Mouse (Mus musculus) hindbrain, embryonic 13.5 days (tissue): ENCODE results near the gene Sbno2. TPM values are rescaled to one million over a fixed set of nuclear protein-coding genes. Genes with fewer than 3 reads are reported as not detected.
A peak's percentile ranks its signal among the peaks of the same experiment; 100 is the strongest.

Experiments used
- ATAC-seq: fragments of 200-750 bp; cut with Nextera tagmentation; 2 replicates; pipeline ENCODE4 v1.8.0; 2017; ENCODE audit warnings: moderate TSS enrichment; ENCODE audit not compliant: low FRiP score
- H3K27ac ChIP-seq: fragments of 300-500 bp; sonication (generic); 2 replicates; pipeline ENCODE4 v1.5.1; 2015; ENCODE audit warnings: inconsistent platforms, mild to moderate bottlenecking, moderate library complexity
- H3K27me3 ChIP-seq: fragments of 300-500 bp; sonication (generic); 2 replicates; pipeline ENCODE4 v1.6.1; 2015; ENCODE audit warnings: mild to moderate bottlenecking, inconsistent platforms
- H3K36me3 ChIP-seq: fragments of 300-500 bp; sonication (generic); 2 replicates; pipeline ENCODE4 v1.6.1; 2015; ENCODE audit warnings: mild to moderate bottlenecking, inconsistent platforms
- H3K4me1 ChIP-seq: fragments of 300-500 bp; sonication (generic); replicated peaks from 2 replicates; pipeline ENCODE4 v1.6.1; 2015; ENCODE audit warnings: inconsistent platforms
- H3K4me2 ChIP-seq: fragments of 300-500 bp; sonication (generic); 2 replicates; pipeline ENCODE4 v1.6.1; 2015; ENCODE audit warnings: inconsistent platforms, mild to moderate bottlenecking, moderate library complexity
- H3K4me3 ChIP-seq: fragments of 300-500 bp; sonication (generic); 2 replicates; pipeline ENCODE4 v1.5.1; 2015; ENCODE audit warnings: mild to moderate bottlenecking, inconsistent platforms
- H3K9ac ChIP-seq: fragments of 300-500 bp; sonication (generic); 2 replicates; pipeline ENCODE4 v1.6.1; 2015; ENCODE audit warnings: mild to moderate bottlenecking, inconsistent platforms
- H3K9me3 ChIP-seq: fragments of 300-500 bp; sonication (generic); 2 replicates; pipeline ENCODE4 v1.6.1; 2016; ENCODE audit warnings: inconsistent platforms
- WGBS: fragments of 180-500 bp; shearing (Covaris S2); methylation state at CpG from one replicate; pipeline ENCODE4 v1.1.7; 2015; 5-methylcytosine and 5-hydroxymethylcytosine counted together
- polyA plus RNA-seq: library from polyadenylated mRNA; unstranded; fragments of >200 nt; fragmentation: Nextera tagmentation; extraction: Ambion mirVana; gene quantifications from 2 replicates; pipeline ENCODE4 v1.2.1, GENCODE M21; 2015

Gene Sbno2
- polyA plus RNA-seq, 1 experiment from 2014 or later, result 13.6 TPM

DNA sequence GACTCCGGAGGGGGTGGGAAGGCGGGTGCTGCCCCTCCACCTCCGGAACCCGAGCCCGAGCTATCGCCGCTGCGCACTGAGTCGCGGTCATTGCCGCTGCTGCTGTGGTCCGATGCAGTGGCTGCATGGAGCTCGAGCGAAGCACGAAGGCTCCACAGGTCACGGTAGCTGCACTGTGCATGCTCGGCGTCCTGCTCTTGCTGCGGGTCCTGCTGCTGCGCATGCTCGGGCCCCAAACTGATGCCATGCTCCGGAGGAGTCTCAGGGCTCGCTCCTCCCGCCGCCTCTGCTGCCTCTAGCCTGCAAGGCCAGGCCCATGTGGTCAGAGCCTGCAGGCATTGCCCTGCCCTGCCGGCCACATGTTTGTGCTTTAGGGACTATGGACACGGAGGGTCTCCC is 26.6 kb upstream of the Sbno2 start:
- H3K4me1 ChIP-seq, result peaks cover 32% of the 10 kb centered on the region
- peak overlapping the region; percentile 23 for H3K4me2 ChIP-seq
- peak overlapping the region; percentile 9 for H3K4me3 ChIP-seq
- H3K27me3 ChIP-seq, result peaks cover 30% of the 10 kb centered on the region
- ATAC-seq, result no peak
- H3K9ac ChIP-seq, result peak overlapping the region; percentile 49
- H3K27ac ChIP-seq, result peak overlapping the region; percentile 13; the same call in 1 of the 2 replicates
- 34% methylated on average over 27 of the region's 27 CpGs for WGBS
- H3K36me3 ChIP-seq, result peaks cover 97% of the 10 kb centered on the region
- H3K9me3 ChIP-seq, result no peaks in the 10 kb centered on the region

DNA sequence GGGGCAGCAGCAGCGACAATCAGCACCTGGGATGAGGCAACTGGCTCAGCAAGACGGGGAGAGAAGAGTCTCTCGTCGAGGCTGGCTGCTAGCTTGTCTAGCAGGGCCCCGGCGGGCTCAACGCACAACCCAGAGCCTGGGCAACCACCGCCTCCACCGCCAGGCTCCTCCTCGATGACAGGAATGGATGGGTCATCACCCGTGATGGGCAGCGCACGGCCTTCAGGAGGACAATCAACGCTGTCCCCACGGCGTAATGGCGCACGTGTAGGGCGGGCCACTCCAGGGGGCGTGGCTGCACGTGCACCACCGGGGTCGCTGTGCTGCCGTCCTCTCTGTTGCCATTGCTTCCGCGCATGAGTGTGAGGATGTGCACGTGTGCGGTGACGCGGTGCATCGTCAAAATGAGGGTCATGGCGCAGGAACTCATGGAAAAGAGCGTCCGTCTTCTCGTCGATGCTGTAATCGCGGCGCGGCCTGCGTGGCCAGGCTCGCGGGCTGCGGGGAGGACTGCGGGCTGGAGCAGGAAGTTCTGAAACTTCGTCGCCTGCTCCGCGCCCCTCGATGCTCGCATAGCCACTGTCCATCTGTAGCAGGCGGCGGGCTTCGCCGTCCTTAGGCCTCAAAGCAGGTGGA is 26.1 kb upstream of the Sbno2 start:
- peaks cover 25% of the 10 kb centered on the region for H3K27me3 ChIP-seq
- peaks cover 100% of the 10 kb centered on the region for H3K36me3 ChIP-seq
- H3K9ac ChIP-seq, result peak overlapping the region; percentile 49
- no peaks in the 10 kb centered on the region for H3K9me3 ChIP-seq
- H3K4me2 ChIP-seq, result peak overlapping the region; percentile 23
- peaks cover 27% of the 10 kb centered on the region for H3K4me1 ChIP-seq
- peak; percentile 34; the same call in 1 of the 2 replicates for ATAC-seq
- peak overlapping the region; percentile 13; the same call in 1 of the 2 replicates for H3K27ac ChIP-seq
- H3K4me3 ChIP-seq, result peak overlapping the region; percentile 9
- WGBS, result 8% methylated on average over 55 of the region's 55 CpGs

DNA sequence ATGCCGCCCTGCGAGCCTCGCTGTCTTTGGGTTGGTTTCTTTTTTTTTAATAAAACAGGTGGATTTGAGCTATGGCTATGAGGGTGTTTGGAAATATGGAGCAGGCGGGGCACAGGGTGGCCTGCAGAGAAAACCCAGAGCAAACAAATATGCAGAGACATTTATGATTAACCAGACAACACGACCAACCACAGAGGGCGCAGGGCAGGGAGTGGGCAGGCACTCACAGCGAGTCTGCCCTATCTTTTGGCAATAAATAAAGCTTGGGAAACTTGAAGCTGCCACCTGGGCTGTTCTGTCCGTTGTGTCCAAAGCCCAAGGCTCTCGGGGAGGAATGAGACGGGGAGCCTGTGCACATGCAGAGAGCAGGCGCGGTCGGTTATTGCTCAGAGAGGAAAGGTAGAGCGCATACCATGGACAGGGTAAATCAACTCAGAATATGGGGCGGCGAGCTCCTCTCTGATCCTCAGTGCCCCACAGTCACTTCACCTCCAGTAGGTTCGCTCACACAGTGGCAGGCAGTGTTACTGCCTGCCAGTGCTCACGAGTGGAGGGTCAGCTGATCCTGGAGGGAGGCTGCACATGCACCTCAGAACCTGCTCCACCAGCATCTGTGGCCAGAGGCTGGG is 25.1 kb upstream of the Sbno2 start:
- H3K4me3 ChIP-seq, result no peak overlapping the region
- H3K4me1 ChIP-seq, result peaks cover 20% of the 10 kb centered on the region
- H3K9me3 ChIP-seq, result no peaks in the 10 kb centered on the region
- H3K27me3 ChIP-seq, result peaks cover 17% of the 10 kb centered on the region; the same call in 1 of the 2 replicates
- peaks cover 100% of the 10 kb centered on the region for H3K36me3 ChIP-seq
- no peak for ATAC-seq
- H3K9ac ChIP-seq, result no peak overlapping the region
- WGBS, result 86% methylated on average over 18 of the region's 18 CpGs
- H3K27ac ChIP-seq, result no peak overlapping the region
- H3K4me2 ChIP-seq, result no peak overlapping the region

DNA sequence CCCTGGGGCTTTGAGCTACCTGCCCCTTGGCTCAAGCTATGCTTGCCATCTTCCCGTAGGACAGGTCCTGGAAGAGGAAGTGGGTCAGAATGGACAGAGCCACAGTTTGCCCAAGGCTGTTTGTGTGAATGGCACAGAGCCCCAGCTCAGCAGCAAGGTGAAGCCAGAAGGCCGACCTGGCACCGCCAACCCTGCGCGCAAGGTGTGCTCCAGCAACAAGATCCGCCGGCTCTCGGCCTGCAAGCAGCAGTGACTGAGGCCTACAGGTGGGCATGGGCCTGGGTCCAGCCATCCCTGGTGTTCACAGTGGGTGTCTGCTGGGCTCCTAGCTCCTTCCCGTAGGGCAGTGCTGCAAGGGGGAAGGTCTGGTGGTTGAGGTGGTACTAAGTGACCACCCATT is 24.5 kb upstream of the Sbno2 start:
- Histone ChIP-seq H3K9ac (0 out of 2 replicates have a peak overlapping the region, but pooled peaks have one; percentile 1), H3K9me3 (no peaks in the 10 kb centered on the region), H3K27me3 (peaks cover 11% of the 10 kb centered on the region; the same call in 1 of the 2 replicates), H3K36me3 (peaks cover 100% of the 10 kb centered on the region), H3K4me2 (no peak overlapping the region), H3K4me3 (no peak overlapping the region), H3K4me1 (peaks cover 23% of the 10 kb centered on the region), H3K27ac (no peak overlapping the region)
- ATAC-seq, result no peak
- WGBS, result 94% methylated on average over 9 of the region's 9 CpGs

DNA sequence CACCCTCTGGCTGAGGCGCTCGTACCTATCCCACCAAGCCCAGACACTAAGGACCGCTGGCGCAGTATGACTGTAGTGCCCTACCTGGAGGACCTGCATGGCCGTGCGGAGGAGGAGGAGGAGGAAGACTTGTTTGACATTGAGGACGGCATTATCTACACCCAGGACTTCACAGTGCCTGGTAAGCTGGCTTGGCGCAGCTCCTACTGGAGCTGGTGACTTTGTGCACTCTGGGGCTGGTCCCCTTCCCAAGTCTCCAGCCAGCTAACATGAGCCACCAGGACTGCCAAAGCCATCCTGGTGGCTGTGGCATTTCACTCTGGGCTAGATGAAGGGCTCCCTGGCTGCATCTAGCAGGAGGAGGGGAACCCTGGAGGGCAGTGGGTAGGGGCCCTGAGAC is 22.5 kb upstream of the Sbno2 start:
- no peak for ATAC-seq

DNA sequence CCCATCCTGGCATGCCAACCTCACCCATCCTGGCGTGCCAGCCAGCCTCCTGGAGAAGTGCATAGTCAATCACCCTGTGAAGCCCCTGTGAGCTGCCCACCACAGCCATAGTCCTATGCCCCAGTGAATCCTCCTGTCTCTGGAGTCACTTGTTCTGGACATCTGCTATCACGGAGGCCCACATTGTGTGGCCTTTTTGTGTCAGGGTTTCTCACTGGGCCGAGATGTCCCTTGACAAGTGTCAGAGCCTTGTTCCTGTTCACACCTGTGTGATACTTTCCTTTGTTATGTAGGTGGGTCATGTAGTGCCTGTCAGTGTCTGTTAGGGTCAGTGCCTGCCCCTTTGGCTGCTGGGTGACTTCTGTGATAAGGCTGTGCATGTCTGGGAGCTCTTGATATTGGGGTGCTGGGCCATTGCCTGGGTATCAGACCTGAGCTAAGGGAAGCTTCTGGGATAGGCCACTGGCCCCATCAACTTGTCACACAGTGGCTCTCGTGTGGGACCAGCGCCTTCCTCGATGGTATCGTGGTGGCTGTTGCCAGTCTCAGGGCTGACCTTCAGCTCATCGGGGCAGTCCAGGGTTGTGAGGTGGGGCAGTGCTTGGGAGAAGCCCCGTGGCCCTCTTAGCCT is 18.7 kb upstream of the Sbno2 start:
- WGBS, result 95% methylated on average over 9 of the region's 9 CpGs
- Histone ChIP-seq H3K36me3 (peaks cover 81% of the 10 kb centered on the region), H3K27ac (no peak overlapping the region), H3K4me3 (no peak overlapping the region), H3K4me1 (peaks cover 24% of the 10 kb centered on the region), H3K9me3 (no peaks in the 10 kb centered on the region), H3K4me2 (no peak overlapping the region), H3K9ac (peak overlapping the region; percentile 49; the same call in 1 of the 2 replicates), H3K27me3 (no peaks in the 10 kb centered on the region)
- ATAC-seq, result no peak

More for the DNA sequence above, 22.5 kb upstream of the Sbno2 start:
- Histone ChIP-seq H3K9ac (no peak overlapping the region), H3K4me2 (no peak overlapping the region), H3K9me3 (no peaks in the 10 kb centered on the region), H3K27ac (no peak overlapping the region; the same call in 1 of the 2 replicates), H3K4me1 (peaks cover 24% of the 10 kb centered on the region), H3K27me3 (0 out of 2 replicates have a peak, but pooled peaks cover 7% of the 10 kb centered on the region), H3K36me3 (peaks cover 98% of the 10 kb centered on the region), H3K4me3 (no peak overlapping the region)
- WGBS, result 92% methylated on average over 8 of the region's 8 CpGs

DNA sequence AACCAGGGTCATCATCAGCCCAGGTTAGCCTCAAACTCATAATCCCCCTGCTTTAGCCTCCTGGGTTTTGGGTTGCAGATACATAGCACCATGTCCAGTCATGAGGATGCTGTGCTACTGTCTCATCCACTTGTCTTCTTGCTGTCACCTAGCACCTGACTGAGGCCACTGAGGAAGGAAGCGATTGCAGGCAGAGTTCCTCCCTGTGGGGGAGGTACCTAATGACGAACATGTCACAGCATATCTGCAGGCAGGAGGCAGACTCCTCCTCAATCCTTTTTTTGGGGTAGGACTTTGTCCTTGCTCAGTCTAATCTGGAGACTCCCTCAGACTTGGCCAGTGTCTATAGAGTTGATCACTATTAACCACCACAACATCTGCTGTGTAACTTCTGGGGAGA is 16.3 kb upstream of the Sbno2 start:
- no peak for ATAC-seq
- peaks cover 65% of the 10 kb centered on the region for H3K36me3 ChIP-seq
- H3K4me1 ChIP-seq, result peaks cover 48% of the 10 kb centered on the region

DNA sequence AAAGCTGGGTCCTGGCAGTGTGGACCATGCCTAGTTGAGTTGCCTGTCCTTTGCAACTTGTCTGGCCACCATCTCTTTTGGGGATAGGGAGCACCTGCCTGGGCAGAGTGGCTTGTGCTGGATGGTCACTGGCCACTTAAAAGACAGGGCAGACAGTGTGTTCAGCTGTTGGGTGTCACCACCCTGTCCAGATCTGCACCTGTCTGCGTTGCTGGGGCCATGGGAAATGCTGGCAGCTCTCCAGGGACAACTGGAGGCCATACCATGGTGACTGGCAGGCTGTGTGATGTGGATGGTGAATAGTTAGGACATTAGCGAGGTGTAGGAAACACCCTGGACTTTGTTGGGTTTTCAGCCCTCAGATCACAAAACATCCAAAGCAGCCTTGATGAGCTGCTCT is 14.8 kb upstream of the Sbno2 start:
- Histone ChIP-seq H3K4me2 (no peak overlapping the region), H3K27ac (no peak overlapping the region), H3K9ac (peak overlapping the region; percentile 31; the same call in 1 of the 2 replicates), H3K4me3 (no peak overlapping the region), H3K27me3 (no peaks in the 10 kb centered on the region), H3K9me3 (no peaks in the 10 kb centered on the region), H3K4me1 (peaks cover 51% of the 10 kb centered on the region), H3K36me3 (peaks cover 50% of the 10 kb centered on the region)
- 79% methylated on average over 2 of the region's 2 CpGs for WGBS
- no peak for ATAC-seq

More for the DNA sequence above, 16.3 kb upstream of the Sbno2 start:
- WGBS, result 92% methylated on average over 2 of the region's 2 CpGs
- Histone ChIP-seq H3K9ac (no peak overlapping the region), H3K9me3 (no peaks in the 10 kb centered on the region), H3K4me2 (no peak overlapping the region), H3K27me3 (no peaks in the 10 kb centered on the region), H3K4me3 (no peak overlapping the region), H3K27ac (no peak overlapping the region)

DNA sequence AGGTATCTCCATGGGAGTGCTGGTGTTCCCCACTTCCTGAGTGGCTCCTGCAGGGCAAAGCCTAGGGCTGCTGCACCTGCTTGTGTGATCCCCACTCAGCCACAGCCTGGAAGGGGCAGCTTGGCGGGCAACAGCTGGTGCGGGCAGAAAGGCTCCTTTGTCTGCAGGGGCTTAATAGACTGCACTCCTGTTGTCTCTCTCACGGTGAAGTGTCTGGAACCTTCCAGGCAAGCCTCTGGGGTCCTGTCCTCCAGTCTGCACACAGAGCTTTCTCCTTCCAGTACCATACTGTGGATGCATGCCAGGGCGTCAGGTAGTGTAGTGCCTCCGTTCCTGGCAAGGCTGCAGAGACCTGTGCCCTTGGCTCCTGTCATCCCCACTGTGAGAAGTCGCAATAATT is 13.2 kb upstream of the Sbno2 start:
- Histone ChIP-seq H3K9ac (peak overlapping the region; percentile 93), H3K4me3 (peak overlapping the region; percentile 91), H3K27me3 (no peaks in the 10 kb centered on the region), H3K4me2 (peak overlapping the region; percentile 96), H3K9me3 (no peaks in the 10 kb centered on the region), H3K36me3 (peaks cover 36% of the 10 kb centered on the region), H3K27ac (peak overlapping the region; percentile 64), H3K4me1 (peaks cover 45% of the 10 kb centered on the region)
- WGBS, result 49% methylated on average over 6 of the region's 6 CpGs
- no peak for ATAC-seq

DNA sequence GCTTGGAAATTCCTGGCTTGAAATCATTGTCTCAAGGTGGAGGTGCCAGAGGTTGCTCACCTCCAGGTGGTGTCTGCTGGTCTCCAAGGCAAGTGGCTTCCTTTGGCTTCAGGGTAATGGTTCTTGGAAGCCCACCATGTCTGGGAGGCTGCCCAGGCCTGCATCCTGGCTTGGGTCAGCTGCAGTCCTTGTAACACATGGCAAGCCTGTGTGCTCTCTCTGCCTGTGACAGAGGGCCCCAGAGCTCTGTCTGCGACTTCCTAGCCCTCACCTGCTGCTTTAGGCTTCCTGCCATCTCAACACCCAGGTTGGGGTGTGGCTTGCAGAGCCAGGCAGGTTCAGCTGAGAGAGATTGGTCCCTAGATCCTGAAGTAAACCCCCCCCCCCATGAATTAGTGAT is 12.4 kb upstream of the Sbno2 start:
- no peak for ATAC-seq
- Histone ChIP-seq H3K4me3 (peak overlapping the region; percentile 91), H3K36me3 (peaks cover 30% of the 10 kb centered on the region), H3K27ac (peak overlapping the region; percentile 64), H3K4me2 (peak overlapping the region; percentile 96), H3K9me3 (no peaks in the 10 kb centered on the region), H3K27me3 (no peaks in the 10 kb centered on the region), H3K4me1 (peaks cover 45% of the 10 kb centered on the region), H3K9ac (peak overlapping the region; percentile 93)
- WGBS, result 57% methylated on average over 1 of the region's 1 CpGs

DNA sequence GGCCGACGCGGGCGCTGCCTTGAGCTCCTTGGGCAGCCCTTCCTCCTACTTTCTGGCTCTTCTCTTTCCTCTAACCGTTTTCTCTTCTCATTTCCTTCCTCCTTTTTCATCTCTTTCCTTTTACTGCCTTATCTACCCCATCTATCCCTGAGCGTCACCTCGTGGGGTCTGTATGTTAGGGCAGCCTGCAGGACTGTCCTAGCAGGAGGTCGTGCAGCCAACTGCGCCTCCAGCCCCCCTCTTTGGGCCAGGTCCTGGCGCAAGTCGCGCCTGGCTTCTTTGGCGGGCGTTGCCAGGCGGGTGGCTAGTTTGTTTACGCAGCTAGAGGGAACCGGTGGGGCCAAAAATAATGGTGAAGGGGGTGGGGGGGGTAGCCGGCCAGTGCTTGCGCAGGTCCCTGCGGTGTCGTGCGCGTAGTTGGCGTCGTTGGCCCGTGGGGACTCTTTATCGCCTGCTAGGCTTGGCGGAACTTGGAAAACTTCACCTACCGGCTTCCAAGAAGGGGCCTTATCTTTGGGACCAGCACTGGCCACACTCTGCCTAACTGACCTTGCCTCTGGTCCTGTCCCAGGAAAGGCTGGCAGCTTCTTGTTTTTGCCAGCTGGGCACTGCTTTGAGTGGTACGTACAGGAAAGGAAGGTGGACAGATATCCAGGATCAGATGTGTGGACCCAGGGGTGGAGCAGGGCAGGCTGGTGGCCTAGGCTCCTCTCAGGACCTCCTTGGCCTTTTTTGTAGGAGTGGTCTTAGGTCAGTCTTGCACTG is 11.7 kb upstream of the Sbno2 start:
- H3K27ac ChIP-seq, result peak overlapping the region; percentile 52
- peaks cover 29% of the 10 kb centered on the region for H3K36me3 ChIP-seq
- peak overlapping the region; percentile 96 for H3K4me2 ChIP-seq
- peak overlapping the region; percentile 93 for H3K9ac ChIP-seq
- 5% methylated on average over 30 of the region's 30 CpGs for WGBS
- no peaks in the 10 kb centered on the region for H3K9me3 ChIP-seq
- H3K27me3 ChIP-seq, result no peaks in the 10 kb centered on the region
- ATAC-seq, result no peak
- peaks cover 45% of the 10 kb centered on the region for H3K4me1 ChIP-seq
- peak overlapping the region; percentile 91 for H3K4me3 ChIP-seq

DNA sequence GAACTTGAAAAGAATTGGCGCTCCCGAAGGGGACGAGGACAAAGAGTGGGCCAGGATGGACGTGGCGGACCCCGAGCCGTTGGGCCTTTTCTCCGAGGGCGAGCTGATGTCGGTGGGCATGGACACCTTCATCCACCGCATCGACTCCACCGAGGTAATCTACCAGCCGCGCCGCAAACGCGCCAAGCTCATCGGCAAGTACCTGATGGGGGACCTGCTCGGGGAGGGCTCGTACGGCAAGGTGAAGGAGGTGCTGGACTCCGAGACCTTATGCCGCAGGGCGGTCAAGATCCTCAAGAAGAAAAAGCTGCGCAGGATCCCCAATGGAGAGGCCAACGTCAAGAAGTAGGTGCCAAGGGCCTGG is 11.2 kb upstream of the Sbno2 start:
- H3K27me3 ChIP-seq, result no peaks in the 10 kb centered on the region
- under 1% methylated on average over 27 of the region's 27 CpGs for WGBS

More for the DNA sequence above, 11.2 kb upstream of the Sbno2 start:
- no peaks in the 10 kb centered on the region for H3K9me3 ChIP-seq
- peaks cover 45% of the 10 kb centered on the region for H3K4me1 ChIP-seq
- peak overlapping the region; percentile 96 for H3K4me2 ChIP-seq
- H3K4me3 ChIP-seq, result peak overlapping the region; percentile 91
- no peak for ATAC-seq
- H3K9ac ChIP-seq, result peak overlapping the region; percentile 93
- H3K36me3 ChIP-seq, result peaks cover 23% of the 10 kb centered on the region
- peak overlapping the region; percentile 52 for H3K27ac ChIP-seq
